Mouse (Mus musculus) gastrocnemius, postnatal 25 days (tissue): ENCODE measurements around the gene Mpdz. TPM values are rescaled to one million over a fixed set of nuclear protein-coding genes. Genes with fewer than 3 reads are reported as not detected.

Experiments used
- DNase-seq: peaks from one replicate; pipeline ENCODE4 v3.0.0; 2022
- total RNA-seq, 2 experiments: library from RNA; stranded (reverse); gene quantifications; 1 replicate in 1 of 2; 2 replicates in 1 of 2; pipeline ENCODE4 v1.2.3; 2021

Mpdz gene
- total RNA-seq, 2 experiments from 2014 or later: 41.7 to 48.3 TPM

DNA sequence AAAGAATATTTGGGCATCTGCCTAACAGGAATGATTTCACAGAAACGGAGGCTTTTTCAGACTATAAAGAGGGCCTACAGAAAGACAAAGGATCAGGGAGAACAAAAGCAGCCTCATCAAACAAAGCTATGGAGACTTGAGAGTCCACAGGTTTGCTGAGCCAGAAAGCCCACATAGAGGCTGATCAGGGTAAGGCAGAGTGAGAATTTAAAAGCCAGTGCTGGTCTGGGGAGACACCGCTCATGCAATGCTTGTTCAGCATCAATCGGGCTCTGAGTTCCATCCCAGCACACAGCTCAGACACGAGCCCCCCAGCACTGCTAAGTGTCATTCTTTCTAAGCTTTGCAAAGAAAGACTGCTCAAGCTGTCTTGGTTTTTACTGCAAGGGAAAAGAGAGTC lies 162.5 kb downstream of the Mpdz start:
- no peak for DNase-seq

GRCm38 (mm10) chr4:81279451-81279850 lies 163.2 kb downstream of the Mpdz start:
- no peak for DNase-seq

DNA sequence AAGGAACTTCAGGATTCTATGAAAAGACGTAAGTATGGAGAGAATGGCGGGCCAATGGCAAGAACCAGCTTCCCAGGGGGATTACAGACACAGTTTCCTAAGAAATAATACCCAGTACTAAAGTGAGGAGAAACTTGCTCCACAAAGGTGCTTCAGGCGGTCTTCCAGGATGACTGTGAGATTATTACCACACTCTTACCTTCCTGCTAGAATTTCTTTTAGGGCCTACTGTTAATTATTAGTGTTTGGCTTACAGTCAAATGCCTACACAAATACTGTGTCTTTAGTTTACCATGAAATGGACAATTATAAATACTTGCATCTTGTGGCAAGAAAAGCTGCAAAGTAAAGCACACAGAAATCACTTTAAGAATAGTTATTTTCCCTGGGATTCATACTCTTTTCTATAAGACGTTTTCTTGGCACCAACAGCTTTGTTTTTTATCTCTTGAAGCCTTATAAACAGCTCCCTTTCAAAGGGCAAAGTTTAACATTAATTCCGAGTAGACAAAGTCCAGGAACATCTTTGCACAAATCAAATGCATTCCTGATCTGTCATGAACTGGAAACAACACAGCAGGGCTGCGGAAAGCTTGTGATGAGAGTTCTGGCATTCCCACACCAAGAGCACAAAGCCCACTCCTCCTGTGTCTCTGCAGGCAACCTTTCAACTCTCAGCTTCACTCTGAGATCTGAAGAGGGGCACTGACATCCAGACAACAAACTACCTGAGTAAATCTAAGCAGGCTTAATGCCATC lies 166.5 kb downstream of the Mpdz start:
- DNase-seq: no peak

DNA sequence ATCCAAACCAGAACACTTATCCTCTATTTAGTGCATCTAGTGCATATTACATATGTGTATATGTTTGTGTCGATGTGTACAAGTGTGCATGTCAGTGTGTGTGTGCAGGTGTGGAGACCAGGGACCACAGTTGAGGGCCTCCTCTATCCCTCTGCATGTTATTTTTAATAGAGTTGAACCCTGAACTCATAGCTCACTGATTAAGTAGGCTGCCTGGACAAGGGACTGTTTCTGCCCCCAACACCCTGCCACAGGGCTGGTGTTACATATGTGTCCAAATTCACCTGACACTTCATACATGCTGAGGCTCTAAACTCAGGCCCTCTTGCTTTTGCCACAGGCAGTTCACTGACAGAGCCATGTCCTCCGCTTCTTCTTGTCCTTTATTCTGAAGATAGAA lies 169.5 kb downstream of the Mpdz start:
- no peak for DNase-seq

DNA sequence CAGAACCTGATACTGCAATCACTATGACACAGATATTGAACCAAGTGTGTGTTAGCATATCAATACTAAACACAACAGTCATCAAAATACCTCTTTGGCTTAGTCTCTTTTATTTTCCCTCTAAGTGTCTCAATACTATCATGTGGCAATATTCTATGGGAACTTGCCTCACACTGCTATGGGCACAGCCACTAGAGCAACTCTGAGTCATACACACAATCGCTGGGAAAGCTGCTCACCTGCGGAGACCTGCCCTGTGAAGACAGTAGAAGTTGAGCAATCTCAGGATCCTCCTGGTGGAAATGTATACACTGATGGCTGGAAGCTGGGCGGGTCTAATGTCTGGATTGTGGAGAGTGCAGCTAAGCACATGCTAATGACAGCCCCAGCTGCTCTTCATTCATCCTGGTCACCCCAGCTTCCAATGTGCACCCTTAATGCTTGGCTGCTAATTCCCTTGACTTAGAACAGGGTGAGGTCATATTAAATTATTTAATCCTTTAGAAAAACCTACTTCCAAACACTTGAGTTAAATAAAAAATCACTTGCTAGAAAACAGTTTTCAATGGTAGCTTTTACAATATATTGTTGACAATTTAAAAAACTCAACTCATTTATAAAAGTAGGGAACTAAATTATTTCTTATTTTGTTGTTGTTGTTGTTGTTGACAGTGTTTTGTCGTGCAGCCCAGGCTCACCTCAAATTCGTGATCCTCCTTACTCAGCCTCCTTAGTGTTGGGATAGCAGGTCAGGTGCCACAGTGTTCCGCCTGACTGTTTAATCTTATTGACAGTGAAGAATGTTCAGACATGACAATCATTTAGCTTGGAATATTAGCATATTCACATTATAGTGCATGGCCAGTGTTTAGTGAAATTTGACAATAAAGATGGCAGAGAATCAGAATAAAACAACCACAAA lies 189.5 kb downstream of the Mpdz start:
- no peak for DNase-seq

DNA sequence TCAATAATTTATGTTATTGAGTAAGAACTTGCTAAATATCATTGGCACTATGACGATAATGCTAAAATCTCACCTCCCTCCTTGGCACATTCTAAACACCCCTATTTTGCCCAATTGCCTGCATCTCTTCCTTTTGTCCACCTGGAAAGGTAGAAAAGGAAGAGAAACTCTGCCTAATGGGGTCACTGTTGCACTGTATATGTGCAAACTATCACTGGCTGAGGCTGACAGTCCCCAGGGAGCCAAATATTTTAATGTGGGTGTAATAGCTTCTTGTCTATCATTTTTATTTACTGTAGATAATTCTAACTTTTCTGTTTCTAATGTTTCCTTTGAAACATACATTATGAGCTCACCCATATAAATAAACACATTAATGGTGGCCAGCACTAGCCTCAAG lies 190.3 kb downstream of the Mpdz start:
- no peak for DNase-seq

DNA sequence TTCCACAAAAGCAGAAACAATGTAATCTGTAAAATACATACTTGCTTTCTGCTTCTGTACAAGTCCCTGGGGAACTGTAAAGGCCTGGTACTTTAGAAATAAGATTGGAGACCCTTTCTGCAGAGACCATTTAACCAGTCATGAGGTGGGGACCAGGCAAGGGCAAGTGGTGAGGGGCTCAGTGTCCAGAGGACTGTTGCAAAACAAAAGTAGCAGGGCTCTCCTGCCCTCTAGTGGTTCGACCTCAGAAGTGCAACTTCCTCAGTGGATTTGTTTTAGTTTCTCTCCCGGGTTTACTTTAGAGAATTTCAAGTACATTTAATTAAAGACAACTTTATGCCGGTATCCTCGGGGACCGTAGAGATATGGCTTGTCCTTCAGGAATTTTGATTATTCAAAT lies 190.7 kb downstream of the Mpdz start:
- DNase-seq: no peak

DNA sequence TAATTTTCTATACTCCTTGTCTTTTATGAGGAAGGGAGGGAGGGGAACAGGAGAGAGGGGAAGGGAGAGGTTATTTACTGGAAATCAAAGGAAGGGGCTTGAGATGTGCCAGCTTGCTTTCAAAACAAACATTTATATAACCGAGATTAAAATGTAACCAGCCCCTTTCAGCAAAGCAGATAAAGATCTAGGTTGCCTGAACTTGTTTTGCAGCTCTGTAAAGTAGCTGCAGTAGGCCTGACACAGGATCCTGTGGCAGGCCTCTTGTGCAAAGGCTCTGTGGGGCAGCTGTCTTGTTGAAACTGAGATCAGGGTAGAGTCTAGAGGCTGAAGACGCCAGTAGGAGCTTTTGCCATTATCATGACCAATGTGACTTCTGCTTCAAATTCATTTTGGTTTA lies 193.4 kb downstream of the Mpdz start:
- no peak for DNase-seq

GRCm38 (mm10) chr4:81236227-81236626 lies 206.4 kb downstream of the Mpdz start:
- no peak for DNase-seq
